Mouse (Mus musculus) heart, postnatal 0 days (tissue): ENCODE results near the gene Mcee.

Source experiments
- CTCF ChIP-seq: IDR thresholded peaks from 2 replicates; pipeline ENCODE4 v1.5.1; 2016; ENCODE audit warnings: antibody characterized with exemption, control low read depth, low read depth
- EP300 ChIP-seq: IDR thresholded peaks from 2 replicates; pipeline ENCODE4 v1.6.1; 2016; ENCODE audit warnings: antibody characterized with exemption, low read depth

DNA sequence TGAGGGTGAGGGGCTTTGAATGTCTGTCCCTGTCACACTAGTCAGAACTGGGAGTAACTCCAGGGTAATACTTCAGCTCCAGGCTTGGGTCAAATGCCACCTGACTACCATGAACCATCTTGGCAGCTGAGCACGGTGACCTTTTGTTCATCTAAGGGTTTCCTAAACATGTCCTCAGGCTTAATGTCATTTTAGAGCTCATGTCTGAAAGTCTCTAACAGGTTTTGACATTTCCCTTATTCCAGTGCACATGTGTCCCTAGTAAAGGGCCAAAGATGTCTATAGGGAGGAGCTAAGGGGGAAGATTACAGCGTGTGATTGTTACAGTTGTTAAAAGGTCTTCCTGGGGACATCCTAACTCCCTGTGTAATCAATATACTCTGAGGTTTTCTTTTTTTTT, 65.4 kb downstream of the Mcee start:
- TF ChIP-seq CTCF (no peak), EP300 (no peak)
